Mouse (Mus musculus) kidney, embryonic 15.5 days (tissue): ENCODE results near the gene Nr4a1. TPM values are rescaled to one million over a fixed set of nuclear protein-coding genes. Genes with fewer than 3 reads are reported as not detected.

Experiments used
- ATAC-seq: fragments of 200-750 bp; cut with Nextera tagmentation; replicated peaks from 2 replicates; pipeline ENCODE4 v1.8.0; 2017; ENCODE audit warnings: moderate TSS enrichment; ENCODE audit not compliant: low FRiP score
- H3K27ac ChIP-seq: fragments of 300-500 bp; sonication (generic); 2 replicates; pipeline ENCODE4 v1.5.1; 2015; ENCODE audit warnings: mild to moderate bottlenecking, inconsistent platforms
- H3K27me3 ChIP-seq: fragments of 300-500 bp; sonication (generic); 2 replicates; pipeline ENCODE4 v1.6.1; 2015; ENCODE audit warnings: inconsistent platforms
- H3K36me3 ChIP-seq: fragments of 300-500 bp; sonication (generic); 2 replicates; pipeline ENCODE4 v1.6.1; 2015; ENCODE audit warnings: inconsistent platforms
- H3K4me1 ChIP-seq: fragments of 300-500 bp; sonication (generic); 2 replicates; pipeline ENCODE4 v1.6.1; 2015; ENCODE audit warnings: inconsistent platforms
- H3K4me2 ChIP-seq: fragments of 300-500 bp; sonication (generic); 2 replicates; pipeline ENCODE4 v1.6.1; 2015; ENCODE audit warnings: moderate library complexity, mild to moderate bottlenecking, inconsistent platforms
- H3K4me3 ChIP-seq: fragments of 300-500 bp; sonication (generic); replicated peaks from 2 replicates; pipeline ENCODE4 v1.5.1; 2015; ENCODE audit warnings: mild to moderate bottlenecking, inconsistent platforms
- H3K9ac ChIP-seq: fragments of 300-500 bp; sonication (generic); 2 replicates; pipeline ENCODE4 v1.6.1; 2015; ENCODE audit warnings: mild to moderate bottlenecking, inconsistent platforms
- H3K9me3 ChIP-seq: fragments of 300-500 bp; sonication (generic); replicated peaks from 2 replicates; pipeline ENCODE4 v1.6.1; 2016; ENCODE audit warnings: inconsistent platforms
- WGBS: fragments of 180-500 bp; shearing (Covaris S2); methylation state at CpG from one replicate; pipeline ENCODE4 v1.1.7; 2015; ENCODE audit warnings: mixed read lengths; 5-methylcytosine and 5-hydroxymethylcytosine counted together
- polyA plus RNA-seq: library from polyadenylated mRNA; unstranded; fragments of >200 nt; fragmentation: Nextera tagmentation; extraction: Ambion mirVana; gene quantifications from 2 replicates; pipeline ENCODE4 v1.2.1, GENCODE M21; 2015

Gene Nr4a1
- polyA plus RNA-seq, 1 experiment from 2014 or later, result 10.0 TPM

GRCm38 (mm10) chr15:101308440-101309348 lies 54.6 kb downstream of the Nr4a1 start:
- H3K36me3 ChIP-seq, result no peaks in the 10 kb centered on the region
- H3K4me1 ChIP-seq, result peaks cover 24% of the 10 kb centered on the region
- no peak for ATAC-seq
- 56% methylated on average over 13 of the region's 13 CpGs for WGBS
- no peak overlapping the region for H3K9ac ChIP-seq
- H3K4me2 ChIP-seq, result no peak overlapping the region
- H3K27ac ChIP-seq, result no peak overlapping the region
- H3K27me3 ChIP-seq, result no peaks in the 10 kb centered on the region
- no peaks in the 10 kb centered on the region for H3K9me3 ChIP-seq
- H3K4me3 ChIP-seq, result no peak overlapping the region

DNA sequence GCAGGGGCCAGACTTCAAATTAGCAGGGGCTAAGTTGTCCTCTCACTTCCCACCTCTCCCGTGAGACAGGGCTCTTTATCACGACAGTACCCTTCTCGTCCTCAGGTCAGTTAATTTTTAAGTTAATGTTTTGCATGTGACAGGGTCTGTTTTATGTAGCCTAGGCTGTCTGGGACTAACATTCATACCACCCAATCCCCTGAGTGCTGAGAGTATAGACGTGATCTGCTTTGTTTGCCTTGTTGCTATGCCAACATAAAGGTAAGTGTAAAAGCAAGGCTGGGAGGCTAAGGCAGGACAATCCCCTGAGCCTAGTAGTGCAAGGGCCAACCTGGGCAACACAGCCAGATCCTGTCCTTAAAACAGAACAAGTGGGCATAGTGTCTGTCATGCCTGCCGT lies 55.4 kb downstream of the Nr4a1 start:
- Histone ChIP-seq H3K27ac (no peak overlapping the region), H3K9ac (no peak overlapping the region), H3K36me3 (no peaks in the 10 kb centered on the region), H3K4me3 (no peak overlapping the region), H3K9me3 (no peaks in the 10 kb centered on the region), H3K4me2 (no peak overlapping the region), H3K4me1 (peaks cover 24% of the 10 kb centered on the region), H3K27me3 (no peaks in the 10 kb centered on the region)
- WGBS, result 32% methylated on average over 5 of the region's 5 CpGs
- ATAC-seq, result no peak

- Histone ChIP-seq H3K4me1 (peaks cover 32% of the 10 kb centered on the region), H3K27ac (no peak overlapping the region), H3K36me3 (no peaks in the 10 kb centered on the region), H3K4me2 (no peak overlapping the region), H3K9me3 (no peaks in the 10 kb centered on the region), H3K27me3 (no peaks in the 10 kb centered on the region), H3K4me3 (no peak overlapping the region), H3K9ac (no peak overlapping the region)
- 42% methylated on average over 14 of the region's 15 CpGs for WGBS
- no peak for ATAC-seq
Measured at GRCm38 (mm10) chr15:101311087-101311770, 57.2 kb downstream of the Nr4a1 start.

DNA sequence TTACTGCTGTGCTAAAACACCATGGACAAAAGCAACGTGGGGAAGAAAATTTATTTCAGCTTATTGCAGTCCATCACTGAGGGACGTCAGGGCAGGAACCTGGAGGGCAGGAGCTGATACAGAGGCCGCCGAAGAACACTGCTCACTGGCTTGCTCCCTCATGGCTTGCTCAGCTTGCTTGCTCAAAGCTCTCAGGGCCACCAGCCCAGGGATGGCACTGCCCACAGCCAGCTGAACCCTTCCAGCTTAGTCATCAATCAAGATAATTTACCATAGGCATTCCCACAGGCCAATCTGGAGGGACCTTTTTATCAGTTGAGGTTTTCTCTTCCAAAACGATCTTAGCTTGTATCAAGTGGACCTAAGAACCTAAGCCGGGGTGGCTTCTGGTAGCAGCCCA lies 57.9 kb downstream of the Nr4a1 start:
- H3K27me3 ChIP-seq, result no peaks in the 10 kb centered on the region
- H3K9ac ChIP-seq, result no peak overlapping the region
- no peak overlapping the region for H3K27ac ChIP-seq
- H3K36me3 ChIP-seq, result no peaks in the 10 kb centered on the region
- WGBS, result 70% methylated on average over 6 of the region's 6 CpGs
- H3K9me3 ChIP-seq, result no peaks in the 10 kb centered on the region
- H3K4me2 ChIP-seq, result no peak overlapping the region
- H3K4me1 ChIP-seq, result peaks cover 37% of the 10 kb centered on the region
- H3K4me3 ChIP-seq, result no peak overlapping the region
- no peak for ATAC-seq

DNA sequence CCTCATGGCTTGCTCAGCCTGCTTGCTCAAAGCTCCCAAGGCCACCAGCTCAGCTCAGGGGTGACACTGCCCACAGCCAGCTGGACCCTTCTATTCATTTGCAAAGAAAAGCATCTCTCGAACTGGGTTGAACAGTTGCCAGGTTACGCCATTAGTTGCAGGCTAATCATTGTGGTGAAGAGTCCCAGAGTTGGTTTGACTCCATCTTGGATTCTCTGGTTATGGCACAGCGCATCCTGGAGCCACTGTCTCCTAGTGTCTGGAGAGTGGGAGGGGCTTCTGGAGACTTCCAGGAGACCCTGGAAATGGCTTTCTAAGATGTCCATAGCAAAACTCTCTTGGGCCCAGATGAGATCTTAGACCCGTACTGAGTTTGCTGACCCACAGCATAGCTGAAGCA lies 61.3 kb downstream of the Nr4a1 start:
- Histone ChIP-seq H3K4me1 (peaks cover 37% of the 10 kb centered on the region), H3K9me3 (no peaks in the 10 kb centered on the region), H3K9ac (no peak overlapping the region), H3K27ac (no peak overlapping the region), H3K4me3 (no peak overlapping the region), H3K4me2 (peak overlapping the region; percentile 62; the same call in 1 of the 2 replicates), H3K36me3 (no peaks in the 10 kb centered on the region), H3K27me3 (no peaks in the 10 kb centered on the region)
- ATAC-seq, result peak; percentile 10; the same call in 1 of the 2 replicates
- WGBS, result 81% methylated on average over 4 of the region's 4 CpGs

GRCm38 (mm10) chr15:101315832-101316231 lies 61.8 kb downstream of the Nr4a1 start:
- ATAC-seq, result peak; percentile 86
- Histone ChIP-seq H3K4me3 (peak overlapping the region; percentile 38), H3K36me3 (no peaks in the 10 kb centered on the region), H3K27ac (0 out of 2 replicates have a peak overlapping the region, but pooled peaks have one; percentile 22), H3K9ac (0 out of 2 replicates have a peak overlapping the region, but pooled peaks have one; percentile 28), H3K4me1 (peaks cover 39% of the 10 kb centered on the region), H3K4me2 (peak overlapping the region; percentile 62), H3K27me3 (no peaks in the 10 kb centered on the region), H3K9me3 (no peaks in the 10 kb centered on the region)
- WGBS, result 2% methylated on average over 11 of the region's 11 CpGs

DNA sequence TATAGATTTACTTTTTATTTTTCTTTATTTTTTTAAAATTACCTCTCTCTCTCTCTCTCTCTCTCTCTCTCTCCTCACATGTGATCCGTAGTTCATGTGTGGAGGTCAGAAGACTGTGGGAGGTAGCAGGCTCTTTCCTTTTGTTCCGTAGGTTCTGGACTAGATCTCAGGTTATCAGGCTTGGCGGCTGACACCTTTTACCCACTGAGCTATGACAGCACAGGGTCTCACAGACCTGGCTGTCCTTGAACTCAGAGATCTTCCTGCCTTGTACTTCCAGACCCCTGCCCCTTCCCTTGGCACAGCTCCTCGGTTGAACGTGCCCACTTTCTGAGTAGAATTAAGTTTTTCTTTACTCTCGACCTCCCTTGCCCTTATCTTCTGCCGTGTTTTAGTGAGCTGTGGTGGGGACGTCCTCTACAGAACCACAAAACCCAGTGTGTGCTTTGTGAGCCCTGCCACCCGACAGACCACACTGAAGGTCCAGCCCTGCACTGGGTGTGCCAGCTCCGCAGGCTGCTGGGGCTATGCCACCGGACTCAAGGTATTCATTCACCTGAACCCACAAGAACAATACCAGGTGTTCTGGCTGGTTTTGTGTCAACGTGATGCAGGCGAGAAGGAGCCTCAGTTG lies 62.3 kb downstream of the Nr4a1 start:
- Histone ChIP-seq H3K27ac (0 out of 2 replicates have a peak overlapping the region, but pooled peaks have one; percentile 22), H3K36me3 (no peaks in the 10 kb centered on the region), H3K9me3 (no peaks in the 10 kb centered on the region), H3K4me2 (peak overlapping the region; percentile 62), H3K9ac (0 out of 2 replicates have a peak overlapping the region, but pooled peaks have one; percentile 28), H3K4me3 (peak overlapping the region; percentile 38), H3K4me1 (peaks cover 45% of the 10 kb centered on the region), H3K27me3 (no peaks in the 10 kb centered on the region)
- 54% methylated on average over 13 of the region's 13 CpGs for whole genome bisulfite sequencing
- no peak for ATAC-seq

DNA sequence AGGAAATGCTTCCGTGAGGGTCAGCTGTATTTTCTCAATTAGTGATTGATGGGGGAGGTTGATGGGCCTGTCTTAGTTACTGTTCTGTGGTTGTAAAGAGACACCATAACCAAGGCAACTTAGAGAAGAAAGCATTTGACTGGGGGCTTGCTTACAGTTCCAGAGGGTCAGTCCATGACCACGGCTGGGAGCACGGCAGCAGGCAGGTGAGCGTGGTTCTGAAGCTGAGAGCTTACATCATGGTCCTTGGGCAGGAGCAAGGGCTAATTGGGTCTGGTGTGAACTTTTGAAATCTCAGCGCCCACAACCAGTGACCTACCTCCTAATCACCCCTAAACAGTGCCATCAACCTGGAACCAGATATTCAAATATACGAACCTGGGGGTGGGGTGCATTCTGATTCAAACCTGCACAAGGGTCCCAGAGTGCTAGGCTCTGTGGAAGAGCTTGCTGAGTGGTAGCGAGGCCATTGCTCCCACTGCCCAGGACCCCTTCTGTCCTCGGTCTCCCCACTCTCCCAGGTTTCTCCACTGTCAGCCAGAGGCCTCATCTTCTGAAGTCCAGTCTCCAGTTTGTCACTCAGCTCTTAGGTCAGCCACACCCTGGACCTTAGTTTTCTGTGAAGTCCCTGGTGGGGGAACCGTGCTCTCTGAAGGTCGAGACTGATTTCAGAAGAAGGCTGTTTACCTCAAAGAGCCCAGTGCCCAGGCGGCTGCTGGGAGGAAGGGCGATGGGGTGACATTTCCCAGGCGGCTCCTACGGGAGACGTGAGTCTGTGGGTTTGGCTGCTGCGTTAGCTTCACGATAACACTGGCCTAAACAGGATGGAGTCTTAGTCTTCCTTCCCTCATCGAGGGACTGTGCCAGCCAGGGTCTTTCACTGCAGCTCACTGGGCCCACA lies 63.1 kb downstream of the Nr4a1 start:
- Histone ChIP-seq H3K36me3 (no peaks in the 10 kb centered on the region), H3K9me3 (no peaks in the 10 kb centered on the region), H3K9ac (no peak overlapping the region), H3K4me3 (no peak overlapping the region), H3K27ac (no peak overlapping the region), H3K4me1 (peaks cover 53% of the 10 kb centered on the region), H3K4me2 (no peak overlapping the region), H3K27me3 (no peaks in the 10 kb centered on the region)
- no peak for ATAC-seq
- WGBS, result 63% methylated on average over 18 of the region's 18 CpGs

- H3K36me3 ChIP-seq, result no peaks in the 10 kb centered on the region
- H3K27me3 ChIP-seq, result no peaks in the 10 kb centered on the region
- WGBS, result 78% methylated on average over 2 of the region's 2 CpGs
- H3K4me1 ChIP-seq, result peaks cover 53% of the 10 kb centered on the region
- no peak for ATAC-seq
- no peaks in the 10 kb centered on the region for H3K9me3 ChIP-seq
- H3K4me2 ChIP-seq, result no peak overlapping the region
- H3K4me3 ChIP-seq, result no peak overlapping the region
- no peak overlapping the region for H3K9ac ChIP-seq
- 0 out of 2 replicates have a peak overlapping the region, but pooled peaks have one; percentile 20 for H3K27ac ChIP-seq
Measured at GRCm38 (mm10) chr15:101317814-101318500, 63.9 kb downstream of the Nr4a1 start.

DNA sequence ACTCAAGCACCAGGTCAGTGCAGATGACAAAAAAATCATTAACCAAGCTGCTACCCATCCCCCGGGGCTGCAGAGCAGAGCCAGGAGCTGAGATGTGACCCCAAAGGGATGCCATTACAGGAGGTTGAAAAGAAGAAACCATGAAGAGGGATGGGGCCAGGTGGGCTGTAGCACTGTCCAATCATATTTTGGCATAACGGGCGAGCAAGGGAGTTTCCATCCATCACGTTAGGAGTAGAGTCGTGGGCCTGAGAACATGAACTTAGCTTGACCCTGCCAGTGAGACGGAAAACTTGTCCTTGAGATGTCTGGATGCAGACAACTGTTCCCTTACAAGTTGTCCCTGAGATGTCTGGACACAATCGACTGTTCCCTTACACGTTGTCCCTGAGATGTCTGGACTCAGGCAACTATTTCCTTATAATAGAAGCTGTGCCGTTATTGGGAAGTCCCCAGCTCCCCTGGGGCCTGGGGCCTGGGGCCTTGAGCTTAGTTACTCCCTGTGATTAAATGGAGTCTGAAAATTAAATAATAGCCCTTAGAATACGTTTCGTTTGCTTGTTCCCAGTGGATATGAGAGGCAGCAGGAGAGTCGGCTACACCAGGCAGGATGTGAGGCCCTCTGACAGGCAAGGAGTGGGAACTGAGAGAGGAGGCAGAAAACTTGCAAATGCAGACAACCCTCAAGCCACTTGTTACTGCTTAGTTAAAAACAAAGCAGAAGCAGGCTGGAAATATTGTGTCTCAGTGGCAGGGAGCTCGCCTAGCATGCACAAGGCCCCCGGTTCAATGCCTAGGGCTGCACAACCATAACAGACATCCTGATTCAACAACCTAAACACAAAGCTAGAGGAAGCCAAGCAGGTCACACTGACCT lies 65.1 kb downstream of the Nr4a1 start:
- no peaks in the 10 kb centered on the region for H3K36me3 ChIP-seq
- peak overlapping the region; percentile 81; the same call in 1 of the 2 replicates for H3K27ac ChIP-seq
- 49% methylated on average over 14 of the region's 14 CpGs for WGBS
- H3K9me3 ChIP-seq, result no peaks in the 10 kb centered on the region
- peaks cover 53% of the 10 kb centered on the region for H3K4me1 ChIP-seq
- no peak for ATAC-seq
- H3K4me2 ChIP-seq, result no peak overlapping the region
- H3K4me3 ChIP-seq, result no peak overlapping the region
- H3K9ac ChIP-seq, result no peak overlapping the region
- H3K27me3 ChIP-seq, result no peaks in the 10 kb centered on the region
